Mouse (Mus musculus) MN1 (cell line): Measurements from ENCODE around the gene Mapk3.

Experiments
- DNase-seq: peaks from one replicate; pipeline ENCODE4 v3.0.0-alpha.2; 2016; ENCODE audit warnings: low spot score

Mapk3 gene

DNA sequence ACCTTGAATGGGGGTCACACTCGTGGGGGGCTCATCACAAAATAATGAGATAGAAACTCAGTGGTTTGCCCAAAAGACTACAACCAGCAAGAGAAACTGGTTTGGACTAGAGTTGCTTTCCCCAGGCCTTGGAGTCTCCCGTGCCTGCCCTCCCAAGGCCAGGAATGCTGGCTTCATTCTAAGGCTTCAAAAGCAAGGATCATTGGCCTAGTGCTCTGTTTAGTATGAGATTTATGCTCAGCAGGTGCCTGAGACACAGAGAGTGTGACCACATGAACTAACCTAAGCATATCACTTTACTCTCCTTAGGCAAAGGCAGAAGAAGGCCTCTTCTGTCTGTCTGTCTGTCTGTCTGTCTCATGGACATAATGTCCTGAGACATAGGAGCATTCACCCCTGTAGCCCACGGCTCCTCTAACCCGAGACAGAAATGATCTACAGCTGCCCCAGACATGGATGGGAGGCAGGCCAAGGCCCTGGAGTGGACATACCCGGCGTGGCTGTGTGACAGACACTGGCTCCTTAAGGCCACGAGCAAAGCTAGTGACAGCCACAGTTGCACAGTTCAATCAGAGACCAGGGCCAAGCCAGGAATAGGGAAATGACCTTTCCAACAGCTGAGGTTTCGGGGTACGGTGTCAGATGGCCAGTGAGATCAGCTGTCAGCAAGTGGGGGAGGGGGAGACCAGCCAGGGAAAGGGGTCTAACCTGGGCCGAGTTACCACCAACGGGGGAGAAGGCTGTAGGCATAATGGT, 42.9 kb downstream of the Mapk3 start:
- DNase-seq: no peak

DNA sequence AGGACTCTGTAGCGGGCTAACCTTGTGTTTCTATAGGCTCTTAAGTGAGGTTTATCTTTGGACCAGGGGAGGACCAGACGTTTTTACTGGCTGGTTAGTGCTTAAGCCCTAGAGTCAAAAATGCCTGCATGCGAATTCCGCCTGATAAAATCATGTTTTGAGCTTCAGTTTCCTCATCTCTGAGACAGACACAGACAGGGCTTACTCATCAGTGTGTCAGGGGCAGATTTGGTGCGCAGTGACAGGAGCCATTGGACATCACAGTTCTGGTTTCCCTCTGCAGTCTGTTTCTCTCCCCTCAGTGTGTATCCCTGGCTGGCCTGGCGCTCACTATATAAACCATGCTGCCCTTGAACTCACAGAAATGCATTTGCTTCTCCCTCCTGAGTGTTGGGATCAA, 43.8 kb downstream of the Mapk3 start:
- DNase-seq: peak; percentile 68

DNA sequence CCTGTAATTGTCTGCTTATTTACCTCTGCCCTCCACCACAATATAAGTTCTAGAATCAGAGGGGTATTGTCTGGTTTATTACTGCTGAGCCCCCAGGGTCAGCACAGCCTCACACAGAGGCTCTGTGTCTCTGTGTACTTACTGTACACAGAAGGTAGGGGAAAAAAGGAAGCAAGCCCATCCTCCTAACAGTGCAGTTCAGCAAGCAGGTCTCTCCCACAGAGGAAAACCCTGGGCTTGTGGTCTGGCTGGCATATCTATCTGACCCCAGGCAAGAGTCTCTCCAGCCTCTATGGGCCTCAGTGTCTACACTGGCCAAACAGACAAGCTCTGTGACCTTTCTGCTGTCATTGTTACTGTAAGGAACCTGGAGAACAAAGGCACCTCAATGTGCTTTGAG, 44.4 kb downstream of the Mapk3 start:
- DNase-seq: no peak

DNA sequence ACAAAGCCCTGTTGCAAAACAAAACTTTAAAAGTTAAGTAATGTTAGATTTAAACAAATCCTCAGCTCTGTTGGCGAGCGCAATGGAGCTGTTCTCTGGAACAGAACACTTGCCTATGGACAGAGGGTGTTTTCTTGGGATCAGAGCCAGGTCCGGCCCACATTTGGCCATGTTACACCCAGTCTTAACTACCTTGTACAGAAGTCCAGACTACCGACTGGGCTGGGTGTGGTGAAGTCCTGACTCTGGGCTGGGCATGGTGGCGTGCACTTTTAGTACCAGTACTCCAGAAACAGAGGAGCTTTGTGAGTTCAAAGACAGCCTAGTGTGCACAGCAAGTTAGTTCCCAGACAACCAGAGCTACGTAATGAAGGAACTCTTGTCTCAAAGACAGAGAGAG, 47.6 kb downstream of the Mapk3 start:
- peak; percentile 74 for DNase-seq

DNA sequence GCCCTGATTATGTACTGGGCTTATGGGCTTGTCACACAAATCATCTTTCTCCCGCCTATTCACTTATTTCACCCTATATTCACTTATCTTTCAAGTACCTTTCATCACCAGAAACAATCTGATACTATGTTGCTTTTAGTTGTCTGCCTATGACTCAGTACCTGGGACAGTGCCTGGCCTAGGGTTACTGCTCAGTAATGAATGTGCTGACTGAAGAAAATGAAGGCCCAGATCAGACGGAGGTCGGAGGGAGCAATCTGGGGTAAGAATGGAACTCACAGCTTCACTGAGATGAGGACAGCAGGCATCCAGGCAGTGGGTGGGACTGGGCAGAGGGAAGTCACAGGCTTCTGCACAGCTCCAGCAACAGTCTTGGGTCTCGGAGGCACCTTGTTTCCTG, 48.0 kb downstream of the Mapk3 start:
- peak; percentile 57 for DNase-seq

DNA sequence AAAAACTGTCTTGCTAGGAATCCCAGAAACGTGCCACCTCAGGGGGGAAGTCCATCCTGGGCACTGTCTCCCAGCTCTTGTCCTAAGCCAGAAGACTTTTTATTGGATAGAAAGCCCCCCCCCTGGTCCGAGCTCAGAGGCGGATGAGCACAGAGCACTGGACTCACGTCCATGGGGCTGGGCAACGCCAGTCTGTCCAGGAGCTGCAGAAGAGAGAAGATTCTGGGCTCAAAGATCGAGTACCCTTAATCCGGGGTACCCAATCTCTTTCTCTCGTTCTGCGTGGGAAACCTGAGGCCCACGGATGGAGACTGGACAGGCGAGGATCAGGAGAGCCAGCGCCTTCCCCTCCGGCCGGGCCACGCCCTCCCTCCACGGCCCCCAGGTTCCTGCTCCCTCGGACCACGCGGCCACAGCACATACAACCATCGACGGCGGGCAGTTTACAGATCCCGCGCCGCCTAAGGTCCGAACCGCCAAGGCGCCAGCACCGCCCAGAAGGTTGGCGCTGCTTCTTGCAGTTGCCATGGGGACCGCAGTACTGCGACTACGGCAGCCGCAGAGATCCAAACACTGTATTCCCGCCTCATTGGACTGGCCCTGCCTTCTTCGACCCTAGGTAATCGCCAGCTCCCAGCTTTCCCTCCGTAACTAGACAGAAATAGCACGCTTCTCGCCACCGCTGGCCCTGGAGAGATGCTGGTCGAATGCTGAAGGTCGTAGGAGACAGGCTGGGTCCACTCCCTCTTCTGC, 49.5 kb downstream of the Mapk3 start:
- DNase-seq: peak; percentile 94

DNA sequence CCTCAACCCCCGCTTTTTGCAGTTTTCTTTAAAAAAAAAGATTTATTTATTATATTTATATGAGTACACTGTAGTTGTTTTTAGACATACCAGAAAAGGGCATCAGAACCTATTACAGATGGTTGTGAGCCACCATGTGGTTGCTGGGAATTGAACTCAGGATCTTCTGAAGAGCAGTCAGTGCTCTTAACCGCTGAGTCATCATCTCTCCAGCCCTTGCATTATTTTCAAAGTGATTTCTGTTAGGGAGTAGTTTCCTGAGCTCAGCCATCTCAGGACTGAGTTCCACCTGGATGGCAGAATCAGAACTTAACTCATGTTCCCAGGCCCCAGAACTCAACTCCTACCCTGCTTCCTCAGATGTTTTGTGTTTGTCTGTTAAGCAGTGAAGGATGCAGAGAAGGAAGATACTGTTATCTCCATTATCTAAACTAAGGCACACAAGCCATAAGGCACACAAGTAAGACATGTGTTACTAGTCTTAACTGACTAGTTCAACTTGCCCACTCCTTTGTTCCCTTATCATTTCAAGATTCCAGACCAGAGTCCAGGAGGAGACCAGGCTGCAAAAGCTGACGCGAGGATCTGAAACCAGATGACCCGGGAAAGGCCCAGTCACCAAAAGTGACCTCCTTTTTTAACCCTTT, 50.4 kb downstream of the Mapk3 start:
- DNase-seq: no peak
